ENCODE assay signal across 8 mouse cellular contexts in the genomic region with DNA sequence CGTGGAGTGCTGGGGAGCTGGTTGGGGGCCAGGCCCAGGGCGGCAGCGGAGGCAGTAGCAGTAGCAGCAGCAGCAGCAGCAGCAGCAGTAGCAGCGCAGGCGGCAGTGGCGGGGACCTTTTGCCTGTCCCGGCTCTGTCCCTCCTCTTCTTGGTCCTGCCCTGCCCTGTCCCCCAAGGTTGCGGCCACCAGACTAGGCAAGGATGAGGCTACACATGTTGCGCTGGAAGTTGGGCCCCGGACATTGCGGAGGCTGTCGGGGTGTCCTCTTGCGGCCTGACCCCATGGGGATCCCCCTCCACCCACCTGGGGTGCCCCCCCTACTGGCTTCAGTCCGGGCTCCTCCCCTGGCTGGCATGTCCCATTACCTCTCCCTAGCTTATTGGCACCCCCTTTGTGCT. TPM values are rescaled to one million over a fixed set of nuclear protein-coding genes. Genes with fewer than 3 reads are reported as not detected.
A peak's percentile ranks its signal among the peaks of the same experiment; 100 is the strongest.
DNase-seq lines count a peak whose midpoint lies in the region; ATAC-seq and TF ChIP-seq lines count a peak whose summit lies in the region.

No protein-coding gene starts in this region.

- peaks cover 5% of the 10 kb centered on the region; the same call in 1 of the 2 replicates for H3K36me3 ChIP-seq in forebrain, postnatal 0 days (ENCODE audit: insufficient read depth)
- peaks cover 6% of the 10 kb centered on the region; the same call in 1 of the 2 replicates for H3K36me3 ChIP-seq in liver, postnatal 0 days (replicated peaks; ENCODE audit: insufficient read depth, low read length)

- ATAC-seq in forebrain, postnatal 0 days: no peak
- no peak for ATAC-seq in liver, postnatal 0 days
- ATAC-seq in inflammation-experienced regulatory T-cells, adult 6 months: no peak

- peak overlapping the region; percentile 85 for H3K4me2 ChIP-seq in forebrain, postnatal 0 days (ENCODE audit: low read depth)
- H3K4me2 ChIP-seq in liver, postnatal 0 days (ENCODE audit: low read depth, low read length): no peak overlapping the region

- peak overlapping the region; percentile 29; the same call in 1 of the 2 replicates for H3K27ac ChIP-seq in forebrain, postnatal 0 days (ENCODE audit: low read depth, low read length)
- no peak overlapping the region for H3K27ac ChIP-seq in liver, postnatal 0 days (ENCODE audit: low read depth)

- H3K27me3 ChIP-seq in forebrain, postnatal 0 days (ENCODE audit: insufficient read depth, low read length): no peaks in the 10 kb centered on the region; the same call in 1 of the 2 replicates
- H3K27me3 ChIP-seq in liver, postnatal 0 days (ENCODE audit: insufficient read depth, low read length): peaks cover 55% of the 10 kb centered on the region

- no peak for TF ChIP-seq EP300 in liver, postnatal 0 days (IDR thresholded peaks at IDR 0.05; ENCODE audit: low read depth)

- no peaks in the 10 kb centered on the region for H3K9me3 ChIP-seq in forebrain, postnatal 0 days (ENCODE audit: low read length)
- no peaks in the 10 kb centered on the region for H3K9me3 ChIP-seq in liver, postnatal 0 days (ENCODE audit: low read length)

- peak; percentile 42 for DNase-seq in cerebellum, adult 9-11 months
- DNase-seq in cerebellum, adult 11 months: no peak
- peak; percentile 41 to 47 for DNase-seq in B cell, adult 2 months
- no peak for DNase-seq in forebrain, postnatal 0 days
- peak; percentile 28 for DNase-seq in liver, postnatal 0 days
- DNase-seq in layer of hippocampus, adult 9-11 months: no peak
- no peak for DNase-seq in gastrocnemius, adult 18-20 months (ENCODE audit: low spot score)

- 3% methylated on average over 14 of the region's 14 CpGs for WGBS in forebrain, postnatal 0 days
- WGBS in liver, postnatal 0 days (ENCODE audit: insufficient replicate concordance): 4% methylated on average over 8 of the region's 14 CpGs

- H3K9ac ChIP-seq in forebrain, postnatal 0 days: peak overlapping the region; percentile 61
- H3K9ac ChIP-seq in liver, postnatal 0 days (replicated peaks): no peak overlapping the region

- H3K4me1 ChIP-seq in forebrain, postnatal 0 days (ENCODE audit: insufficient read depth): peaks cover 30% of the 10 kb centered on the region
- peaks cover 16% of the 10 kb centered on the region for H3K4me1 ChIP-seq in liver, postnatal 0 days (ENCODE audit: insufficient read depth)

- TF ChIP-seq CTCF in forebrain, postnatal 0 days (IDR thresholded peaks at IDR 0.05; ENCODE audit: low read depth): no peak
- no peak for TF ChIP-seq CTCF in liver, postnatal 0 days (IDR thresholded peaks at IDR 0.05; ENCODE audit: low read depth)

- peak overlapping the region; percentile 39 for H3K4me3 ChIP-seq in forebrain, postnatal 0 days (ENCODE audit: low read depth, low read length)
- H3K4me3 ChIP-seq in liver, postnatal 0 days (ENCODE audit: low read depth, low read length): no peak overlapping the region

RNA-seq across cellular contexts. Expression of gene Kdelr1, which starts 2.8 kb away (rescaled TPM):
- total RNA-seq in forebrain, postnatal 0 days (2014; rRNA removed): 129 TPM in 2 replicates
- 45.8 and 49.6 TPM in 2 replicates for polyA plus RNA-seq in forebrain, postnatal 0 days (2015; fragmentation: Nextera tagmentation; extraction: Ambion mirVana)
- 33.9 and 37.3 TPM in 2 replicates for polyA plus RNA-seq in liver, postnatal 0 days (2015; fragmentation: Nextera tagmentation; extraction: Ambion mirVana)
- total RNA-seq in gastrocnemius, adult 18-20 months (2021): 10 to 100 TPM; 62.0 to 65.6 TPM
- 10 to 100 TPM; 18.9 to 39.3 (median 36.9) TPM for polyA plus RNA-seq in inflammation-experienced regulatory T-cells, adult 6 months (2017; shearing (Covaris generic))

RNA-seq across cellular contexts. Expression of gene Grin2d, which starts 8.4 kb away (rescaled TPM):
- total RNA-seq in forebrain, postnatal 0 days (2014; rRNA removed): 9.0 and 12.9 TPM in 2 replicates
- 1.9 and 3.4 TPM in 2 replicates for polyA plus RNA-seq in forebrain, postnatal 0 days (2015; fragmentation: Nextera tagmentation; extraction: Ambion mirVana)
- polyA plus RNA-seq in liver, postnatal 0 days (2015; fragmentation: Nextera tagmentation; extraction: Ambion mirVana): 0.02 and 0.05 TPM in 2 replicates
- total RNA-seq in gastrocnemius, adult 18-20 months (2021): under 1 TPM; 0.11 to 0.17 TPM
- not detected for polyA plus RNA-seq in inflammation-experienced regulatory T-cells, adult 6 months (2017; shearing (Covaris generic))

RNA-seq across cellular contexts. Expression of gene Syngr4, which starts 26.7 kb away (rescaled TPM):
- total RNA-seq in forebrain, postnatal 0 days (2014; rRNA removed): 0.31 TPM in 1 of 2 replicates, not detected in the other
- polyA plus RNA-seq in forebrain, postnatal 0 days (2015; fragmentation: Nextera tagmentation; extraction: Ambion mirVana): 0.40 TPM in 2 replicates
- polyA plus RNA-seq in liver, postnatal 0 days (2015; fragmentation: Nextera tagmentation; extraction: Ambion mirVana): 0.70 and 0.71 TPM in 2 replicates
- not detected for total RNA-seq in gastrocnemius, adult 18-20 months (2021)
- polyA plus RNA-seq in inflammation-experienced regulatory T-cells, adult 6 months (2017; shearing (Covaris generic)): under 1 TPM in 1 of 3 experiments, not detected in 2; 0.52 TPM

RNA-seq across cellular contexts. Expression of gene Tmem143, which starts 27.0 kb away (rescaled TPM):
- total RNA-seq in forebrain, postnatal 0 days (2014; rRNA removed): 22.1 and 29.7 TPM in 2 replicates
- 4.9 and 5.7 TPM in 2 replicates for polyA plus RNA-seq in forebrain, postnatal 0 days (2015; fragmentation: Nextera tagmentation; extraction: Ambion mirVana)
- 3.5 and 4.3 TPM in 2 replicates for polyA plus RNA-seq in liver, postnatal 0 days (2015; fragmentation: Nextera tagmentation; extraction: Ambion mirVana)
- 10 to 100 TPM; 56.7 to 59.4 TPM for total RNA-seq in gastrocnemius, adult 18-20 months (2021)
- polyA plus RNA-seq in inflammation-experienced regulatory T-cells, adult 6 months (2017; shearing (Covaris generic)): 1 to 10 TPM; 3.7 to 7.0 (median 5.0) TPM

RNA-seq across cellular contexts. Expression of gene Grwd1, which starts 39.0 kb away (rescaled TPM):
- 39.3 and 41.8 TPM in 2 replicates for total RNA-seq in forebrain, postnatal 0 days (2014; rRNA removed)
- 55.9 and 60.7 TPM in 2 replicates for polyA plus RNA-seq in forebrain, postnatal 0 days (2015; fragmentation: Nextera tagmentation; extraction: Ambion mirVana)
- 18.3 and 19.3 TPM in 2 replicates for polyA plus RNA-seq in liver, postnatal 0 days (2015; fragmentation: Nextera tagmentation; extraction: Ambion mirVana)
- 10 to 100 TPM; 13.4 to 14.3 TPM for total RNA-seq in gastrocnemius, adult 18-20 months (2021)
- 10 to 100 TPM; 16.5 to 29.3 (median 27.2) TPM for polyA plus RNA-seq in inflammation-experienced regulatory T-cells, adult 6 months (2017; shearing (Covaris generic))

Comparison
In these comparisons a context has a peak if more than half of its experiments do, and no peak if none do; other contexts are left out.
1. DNase-seq: peak in cerebellum, adult 9-11 months (single experiment), B cell, adult 2 months (2 of 2) and liver, postnatal 0 days (single experiment); none in cerebellum, adult 11 months (single experiment), forebrain, postnatal 0 days (single experiment), layer of hippocampus, adult 9-11 months (single experiment) and gastrocnemius, adult 18-20 months (single experiment).